In the genomic region with DNA sequence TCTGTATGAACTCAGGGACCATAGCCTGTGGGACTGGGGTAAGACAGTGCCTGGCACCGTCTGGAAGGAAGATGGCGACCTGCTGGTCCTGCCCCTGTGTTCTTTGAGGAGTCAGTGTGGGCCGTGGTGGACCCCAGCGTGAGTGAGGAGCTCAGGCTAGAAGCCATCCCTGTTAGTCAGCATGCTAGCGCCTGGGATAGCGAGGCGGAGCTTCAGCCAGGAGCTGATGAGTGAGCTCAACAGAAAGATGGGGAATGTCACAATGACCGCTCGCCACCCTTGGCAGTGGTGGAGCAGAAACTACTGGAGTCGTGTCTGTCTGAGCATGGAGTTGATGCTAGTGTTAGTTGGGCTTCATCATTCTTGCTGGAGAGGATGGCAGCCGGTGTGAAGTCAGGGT, we compare ENCODE assay signal across 25 mouse cellular contexts.
DNase-seq lines count a peak whose midpoint lies in the region; ATAC-seq and TF ChIP-seq lines count a peak whose summit lies in the region.
"Had no signal": no experiment of that assay in that cellular context is flagged by ENCODE, and none has a peak within 500 bp of the region (broad histone marks: within the 10 kb centered on the region; RNA-seq: fewer than 3 reads in every experiment).

No protein-coding gene starts in this region.

- WGBS in heart, postnatal 0 days: 58% methylated on average over 11 of the region's 11 CpGs
- 76% methylated on average over 11 of the region's 11 CpGs for WGBS in hindbrain, postnatal 0 days

- no peak overlapping the region for H3K4me3 ChIP-seq in heart, postnatal 0 days (ENCODE audit: low read depth, low read length)
- H3K4me3 ChIP-seq in hindbrain, postnatal 0 days (ENCODE audit: low read length): no peak overlapping the region
- H3K4me3 ChIP-seq: forebrain, embryonic 13.5 days; hindbrain, embryonic 15.5 days; intestine, embryonic 15.5 days; limb, embryonic 12.5 days; liver, embryonic 12.5 days; midbrain, embryonic 10.5 days; myocyte; neural tube, embryonic 13.5 days; stomach, embryonic 15.5 days had no signal

- no peak overlapping the region for H3K4me2 ChIP-seq in heart, postnatal 0 days (ENCODE audit: low read depth, low read length)
- no peak overlapping the region for H3K4me2 ChIP-seq in hindbrain, postnatal 0 days (ENCODE audit: low read depth, low read length)
- H3K4me2 ChIP-seq: forebrain, embryonic 13.5 days; hindbrain, embryonic 15.5 days; intestine, embryonic 15.5 days; limb, embryonic 12.5 days; liver, embryonic 12.5 days; neural tube, embryonic 13.5 days; stomach, embryonic 15.5 days had no signal

- DNase-seq in adrenal gland, postnatal 14 days: peak; percentile 38
- DNase-seq in adrenal gland, adult 18-20 months (ENCODE audit: low spot score in 2 of 2): no peak
- DNase-seq in heart, postnatal 0 days (ENCODE audit: low spot score): no peak
- DNase-seq in heart, adult 8-10 months (ENCODE audit: low spot score): no peak
- peak; percentile 54 for DNase-seq in lung, postnatal 10 days
- DNase-seq in lung, adult 18-20 months: no peak
- peak; percentile 13 for DNase-seq in heart, postnatal 25 days (ENCODE audit: low spot score)
- DNase-seq in hindbrain, postnatal 0 days (ENCODE audit: low spot score): no peak
- DNase-seq: cerebellum, adult 8-10 months; gastrocnemius, postnatal 14 days; kidney, adult 8-10 months; lung, adult 2 months; right cerebral cortex, adult 18-20 months; right cerebral cortex, postnatal 4 days; thymus, postnatal 4 days had no signal

- TF ChIP-seq CTCF in heart, postnatal 0 days (IDR thresholded peaks at IDR 0.05; ENCODE audit: low read depth): no peak; the same call in 1 of the 2 replicates
- no peak for TF ChIP-seq CTCF in hindbrain, postnatal 0 days (IDR thresholded peaks at IDR 0.05; ENCODE audit: low read depth)

- no peak overlapping the region for H3K27ac ChIP-seq in heart, postnatal 0 days (ENCODE audit: low read depth)
- H3K27ac ChIP-seq in hindbrain, postnatal 0 days: no peak overlapping the region
- H3K27ac ChIP-seq: forebrain, embryonic 13.5 days; hindbrain, embryonic 15.5 days; intestine, embryonic 15.5 days; limb, embryonic 12.5 days; liver, embryonic 12.5 days; midbrain, embryonic 10.5 days; neural tube, embryonic 13.5 days; stomach, embryonic 15.5 days had no signal

- ATAC-seq in heart, postnatal 0 days (ENCODE audit: insufficient read depth, low read depth): peak; percentile 29; the same call in 1 of the 2 replicates
- no peak for ATAC-seq in hindbrain, postnatal 0 days
- ATAC-seq: forebrain, embryonic 13.5 days; intestine, embryonic 15.5 days; liver, embryonic 12.5 days; midbrain, embryonic 16.5 days had no signal

- no peaks in the 10 kb centered on the region for H3K27me3 ChIP-seq in heart, postnatal 0 days (ENCODE audit: control insufficient read depth, insufficient read depth, low read length)
- H3K27me3 ChIP-seq in hindbrain, postnatal 0 days (ENCODE audit: insufficient read depth, low read length): no peaks in the 10 kb centered on the region
- H3K27me3 ChIP-seq: forebrain, embryonic 13.5 days; hindbrain, embryonic 15.5 days; intestine, embryonic 15.5 days; limb, embryonic 12.5 days; liver, embryonic 12.5 days; neural tube, embryonic 13.5 days; stomach, embryonic 15.5 days had no signal

- peaks cover 13% of the 10 kb centered on the region for H3K4me1 ChIP-seq in heart, postnatal 0 days (ENCODE audit: control insufficient read depth, insufficient read depth)
- H3K4me1 ChIP-seq in hindbrain, postnatal 0 days (ENCODE audit: insufficient read depth, low read length): no peaks in the 10 kb centered on the region; the same call in 1 of the 2 replicates
- H3K4me1 ChIP-seq: forebrain, embryonic 13.5 days; intestine, embryonic 15.5 days; midbrain, embryonic 10.5 days; stomach, embryonic 15.5 days had no signal

- peaks cover 26% of the 10 kb centered on the region for H3K36me3 ChIP-seq in heart, postnatal 0 days (replicated peaks; ENCODE audit: control insufficient read depth, insufficient read depth, low read length)
- peaks cover 25% of the 10 kb centered on the region for H3K36me3 ChIP-seq in hindbrain, postnatal 0 days (ENCODE audit: insufficient read depth, low read length)

- intact Hi-C loops in heart, postnatal 25 days (cut with DNase I): no loop called here

- 0 out of 2 replicates have a peak, but pooled peaks cover 13% of the 10 kb centered on the region for H3K9me3 ChIP-seq in heart, postnatal 0 days (replicated peaks; ENCODE audit: control insufficient read depth, low read length)
- peaks cover 10% of the 10 kb centered on the region for H3K9me3 ChIP-seq in hindbrain, postnatal 0 days (ENCODE audit: low read length)
- H3K9me3 ChIP-seq: intestine, embryonic 15.5 days; stomach, embryonic 15.5 days had no signal

- H3K9ac ChIP-seq in heart, postnatal 0 days (replicated peaks; ENCODE audit: low read depth, low read length): no peak overlapping the region
- H3K9ac ChIP-seq in hindbrain, postnatal 0 days (replicated peaks; ENCODE audit: low read length): no peak overlapping the region
- H3K9ac ChIP-seq: forebrain, embryonic 13.5 days; hindbrain, embryonic 15.5 days; intestine, embryonic 15.5 days; limb, embryonic 12.5 days; liver, embryonic 12.5 days; neural tube, embryonic 13.5 days; stomach, embryonic 15.5 days had no signal

- TF ChIP-seq EP300 in heart, postnatal 0 days (IDR thresholded peaks at IDR 0.05; ENCODE audit: low read depth): no peak

Comparison
In these comparisons a context has a peak if more than half of its experiments do, and no peak if none do; other contexts are left out.
1. DNase-seq: peak in adrenal gland, postnatal 14 days (single experiment), lung, postnatal 10 days (single experiment) and heart, postnatal 25 days (single experiment); none in adrenal gland, adult 18-20 months (0 of 2), heart, postnatal 0 days (single experiment), heart, adult 8-10 months (single experiment), lung, adult 18-20 months (0 of 2) and hindbrain, postnatal 0 days (single experiment).